Mouse (Mus musculus): ENCODE data around the gene Ranbp9.

DNA sequence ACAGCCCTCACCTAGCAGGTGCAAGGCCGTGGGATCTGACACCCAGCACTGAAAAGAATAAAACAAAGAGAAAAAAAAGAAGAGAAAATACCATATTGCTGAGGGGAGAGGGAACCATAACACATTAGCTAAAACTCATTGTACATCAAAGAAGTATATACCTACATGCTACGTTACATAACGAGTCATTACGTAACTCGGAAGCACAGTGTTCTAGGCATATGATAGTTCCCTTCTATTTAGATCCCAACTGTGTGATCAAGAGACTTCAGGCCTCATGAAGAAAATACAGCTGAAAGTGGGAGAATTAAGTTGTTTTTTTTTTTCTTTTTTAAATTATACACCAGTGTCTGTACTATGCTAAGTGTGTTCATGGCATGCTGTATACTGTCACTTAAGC is 35.0 kb upstream of the Ranbp9 start:
- TF ChIP-seq EP300 (IDR thresholded peaks at IDR 0.05) (no peak), CTCF (IDR thresholded peaks at IDR 0.05) (no peak)
